Mouse (Mus musculus) bone marrow, adult 2 months (tissue): ENCODE data around the gene Ints3.

Experiments
- CTCF ChIP-seq: fragments of 200-500 bp; IDR thresholded peaks from 2 replicates; pipeline ENCODE4 v1.5.1; 2011; ENCODE audit warnings: low read length, control low read depth; ENCODE audit not compliant: control insufficient read depth, insufficient read depth
- POLR2A ChIP-seq: fragments of 200-500 bp; IDR thresholded peaks from 2 replicates; pipeline ENCODE4 v1.6.1; 2011; ENCODE audit warnings: low read depth, mild to moderate bottlenecking, control low read depth, low read length, borderline replicate concordance; ENCODE audit not compliant: control insufficient read depth

GRCm38 (mm10) chr3:90446389-90447122, 13.1 kb upstream of the Ints3 start:
- TF ChIP-seq CTCF (no peak), POLR2A (0 out of 2 replicates have a peak, but pooled peaks have one; percentile 17)
